Mouse (Mus musculus) thymus, postnatal 36 days (tissue): ENCODE measurements around the gene Mroh2a.

Experiments
- DNase-seq, 2 experiments: peaks; one replicate each; pipeline ENCODE4 v3.0.0; 2022; ENCODE audit warnings: mixed read lengths in 2 of 2

Gene Mroh2a

GRCm38 (mm10) chr1:88296171-88296920, 69.6 kb downstream of the Mroh2a start:
- DNase-seq, result no peak

- DNase-seq, result no peak
Observed at GRCm38 (mm10) chr1:88297480-88298258, 70.9 kb downstream of the Mroh2a start.

DNA sequence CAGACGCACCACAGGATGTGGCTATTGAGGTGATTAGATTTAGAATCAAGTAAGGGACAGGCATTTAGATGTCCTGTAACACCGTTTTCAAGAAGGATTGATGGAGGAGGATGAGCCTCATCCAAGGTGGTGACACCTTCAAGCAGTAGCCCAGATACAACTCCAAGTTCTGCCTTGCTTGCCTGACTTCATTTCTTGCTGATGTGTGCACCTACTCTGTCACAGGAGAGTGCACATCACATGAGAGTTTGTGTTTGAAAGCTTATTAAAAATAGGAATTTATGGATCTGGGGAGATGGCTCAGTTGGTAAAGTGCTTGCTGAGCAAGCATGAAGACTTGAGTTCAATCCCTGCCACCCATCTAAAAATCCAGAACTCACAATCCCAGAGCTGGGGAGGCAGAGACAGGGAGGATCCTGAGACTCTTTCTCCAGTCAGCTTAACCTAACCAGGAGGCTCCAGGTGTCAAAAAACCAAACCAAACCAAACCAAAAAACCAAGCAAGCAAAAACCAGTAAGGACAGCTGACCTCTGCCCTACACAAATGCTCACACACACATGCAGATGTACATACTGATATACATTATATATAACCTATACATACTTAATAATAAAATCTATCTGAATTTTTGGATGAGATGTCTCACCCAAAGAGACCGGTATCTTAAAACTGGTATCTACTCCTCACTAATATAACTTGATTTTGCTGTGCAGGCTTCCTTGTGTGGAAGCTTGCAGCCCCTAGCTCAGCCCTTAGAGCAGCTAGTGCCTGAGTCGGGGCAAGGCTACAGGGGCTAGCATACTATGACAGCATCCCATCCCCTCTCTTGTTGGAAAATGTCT, 72.1 kb downstream of the Mroh2a start:
- no peak for DNase-seq

DNA sequence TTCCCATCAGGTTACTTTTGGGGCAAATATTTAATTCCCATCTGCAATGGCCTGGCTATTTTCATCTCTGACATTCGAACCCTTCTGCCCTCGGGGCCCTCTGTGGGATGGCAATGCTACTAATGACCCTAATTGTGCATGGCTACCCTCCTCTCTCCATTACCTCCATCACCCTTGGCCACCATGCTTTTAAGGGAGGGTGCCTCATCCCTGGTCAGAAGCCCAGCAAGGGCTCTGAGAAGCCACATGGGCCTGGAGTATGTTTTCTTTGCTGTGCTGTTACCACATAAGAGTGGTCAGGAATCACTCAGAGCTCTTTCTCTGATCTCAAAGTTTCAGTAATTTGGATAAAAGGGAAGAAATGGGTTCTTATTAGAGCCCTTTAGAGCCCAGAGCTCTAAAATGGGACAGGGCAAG, 72.8 kb downstream of the Mroh2a start:
- no peak for DNase-seq

DNA sequence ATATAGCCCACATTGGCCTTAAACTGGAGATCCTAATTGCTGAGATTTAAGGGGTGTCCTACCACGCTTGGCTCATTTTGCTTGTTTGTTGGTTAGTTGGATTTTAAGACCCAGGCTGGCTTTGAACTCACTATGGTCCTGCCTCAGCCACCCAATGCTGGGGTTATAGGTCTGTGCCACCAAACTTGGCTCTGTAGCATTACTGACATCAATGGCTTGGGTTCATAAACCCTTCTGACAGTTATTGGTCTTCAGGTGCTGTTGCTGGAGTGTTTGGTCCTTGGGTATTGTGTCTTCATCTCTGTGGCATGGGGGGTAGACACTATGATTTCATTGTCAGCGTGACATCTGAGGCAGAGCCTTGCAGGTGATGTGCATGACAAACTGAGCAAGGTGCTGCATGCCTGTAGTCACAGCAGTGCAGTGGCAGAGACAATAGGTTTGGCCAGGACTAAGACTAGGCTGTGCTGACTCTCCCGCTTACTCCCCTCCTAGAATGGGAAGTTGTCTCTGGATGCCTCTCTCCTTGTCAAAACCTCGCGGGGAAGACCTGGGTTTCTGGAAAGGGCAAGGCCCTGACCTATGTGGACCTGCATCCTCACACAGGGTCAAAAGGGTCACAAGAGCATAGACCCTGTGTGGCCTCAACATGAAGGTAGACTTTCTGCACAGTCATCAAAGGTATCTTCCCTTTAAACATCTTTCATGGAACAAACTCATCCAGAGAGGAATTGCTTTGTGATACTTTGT, 73.7 kb downstream of the Mroh2a start:
- DNase-seq, result no peak

DNA sequence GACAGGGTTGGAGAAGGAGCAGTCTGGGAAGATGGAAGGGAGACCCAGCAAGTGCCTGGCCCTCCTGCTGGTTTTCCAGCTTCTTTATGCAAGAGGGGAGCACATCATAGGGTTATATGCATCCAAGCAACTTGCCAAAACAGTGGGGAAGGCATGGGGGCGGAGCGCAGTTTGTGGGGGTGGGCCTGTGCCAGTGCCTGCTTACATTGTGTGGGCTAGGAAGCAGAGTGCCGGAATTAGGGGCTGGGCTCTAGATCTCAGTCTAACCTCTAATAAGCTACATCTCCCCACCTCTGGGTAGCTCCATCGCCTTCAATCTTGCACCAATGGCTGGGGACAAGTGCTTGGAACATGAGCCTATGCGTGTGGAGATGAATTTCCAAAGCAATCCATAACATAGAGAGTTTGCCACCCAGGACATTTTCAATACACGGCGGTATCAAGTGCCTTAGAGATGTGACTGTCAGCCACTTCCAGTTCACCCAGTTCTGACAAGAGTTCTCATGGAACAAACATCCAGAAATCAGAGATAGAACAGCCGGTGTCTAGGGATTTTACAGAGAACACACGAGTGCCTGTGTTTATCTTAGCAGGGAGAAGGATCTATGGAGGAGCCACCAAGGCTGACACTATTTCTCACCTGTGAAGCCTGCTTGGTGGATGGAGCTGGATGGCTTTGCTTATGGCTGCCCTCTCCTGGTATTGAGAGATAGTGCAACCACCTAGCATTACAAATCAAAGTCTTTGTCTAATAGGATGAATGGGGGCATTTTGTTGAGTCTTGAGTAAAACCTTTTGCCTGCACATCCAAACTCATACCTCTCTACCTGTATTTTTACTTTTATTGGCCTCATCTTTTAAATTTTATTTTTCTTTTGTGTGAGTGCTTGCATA, 74.6 kb downstream of the Mroh2a start:
- DNase-seq, result no peak

- no peak for DNase-seq
Observed at GRCm38 (mm10) chr1:88302057-88302740, 75.4 kb downstream of the Mroh2a start.

GRCm38 (mm10) chr1:88303762-88304161, 77.0 kb downstream of the Mroh2a start:
- no peak for DNase-seq

GRCm38 (mm10) chr1:88304261-88304985, 77.6 kb downstream of the Mroh2a start:
- DNase-seq, result no peak

GRCm38 (mm10) chr1:88305018-88305795, 78.4 kb downstream of the Mroh2a start:
- no peak for DNase-seq

GRCm38 (mm10) chr1:88306543-88306942, 79.8 kb downstream of the Mroh2a start:
- DNase-seq, result no peak

GRCm38 (mm10) chr1:88307180-88307579, 80.4 kb downstream of the Mroh2a start:
- DNase-seq, result no peak

DNA sequence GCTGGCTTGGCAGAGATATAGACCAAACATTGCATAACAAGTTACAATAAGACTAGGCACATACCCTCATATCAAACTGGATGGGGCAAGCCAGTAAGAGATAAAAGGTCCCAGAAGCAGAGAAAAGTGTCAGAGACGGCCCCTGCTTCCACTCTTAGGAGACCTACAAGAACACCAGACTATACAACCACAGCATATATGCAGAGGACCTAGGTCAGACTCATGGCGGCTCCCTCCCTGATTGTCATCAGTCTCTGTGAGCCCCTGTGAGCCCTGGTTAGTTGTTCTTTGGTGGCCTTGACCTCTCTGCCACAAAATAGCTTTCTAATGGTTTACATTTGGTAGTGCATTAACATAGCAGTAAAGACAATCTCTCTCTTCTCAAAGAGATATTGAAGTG, 82.2 kb downstream of the Mroh2a start:
- DNase-seq, result no peak

DNA sequence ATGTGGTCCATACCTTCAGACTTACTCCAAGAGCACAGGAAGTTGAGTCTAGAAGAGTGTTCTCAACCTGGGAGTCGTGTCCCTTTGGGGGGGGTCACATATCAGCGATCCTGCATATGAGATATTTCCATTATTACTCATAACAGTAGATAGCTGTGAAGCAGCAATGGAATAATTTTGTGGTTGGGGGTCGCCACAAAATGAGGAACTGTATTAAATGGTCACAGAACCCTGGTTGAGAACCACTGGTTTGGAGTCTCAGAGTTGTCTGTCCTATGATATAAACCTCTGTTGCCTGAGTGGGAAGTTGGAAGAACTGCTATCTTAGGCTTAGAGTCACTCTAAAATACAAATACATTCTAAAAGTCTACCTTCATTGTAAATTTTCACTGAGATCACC, 83.1 kb downstream of the Mroh2a start:
- DNase-seq, result no peak

- DNase-seq, result no peak
Observed at GRCm38 (mm10) chr1:88310349-88310748, 83.6 kb downstream of the Mroh2a start.
